Mouse (Mus musculus): ENCODE data around the gene Zbed5.
"Not testable (repeated sequence)": the region's sequence is repeated elsewhere in the genome, so short reads cannot be mapped to it uniquely, and the experiment has no call there.

Zbed5 gene

GRCm38 (mm10) chr5:129909147-129909546, 13.6 kb downstream of the Zbed5 start:
- DNase-seq = no peak

GRCm38 (mm10) chr5:129909591-129909990, 14.1 kb downstream of the Zbed5 start:
- DNase-seq = no peak

- DNase-seq = no peak
Measured at GRCm38 (mm10) chr5:129914024-129914423, 18.5 kb downstream of the Zbed5 start.

- not testable (repeated sequence) for DNase-seq
Measured at GRCm38 (mm10) chr5:129915491-129915890, 20.0 kb downstream of the Zbed5 start.

- no peak for DNase-seq
Measured at GRCm38 (mm10) chr5:129918065-129918651, 22.6 kb downstream of the Zbed5 start.

GRCm38 (mm10) chr5:129918752-129919151, 23.2 kb downstream of the Zbed5 start:
- DNase-seq = no peak

GRCm38 (mm10) chr5:129919320-129919719, 23.8 kb downstream of the Zbed5 start:
- DNase-seq = no peak

- no peak for DNase-seq
Measured at GRCm38 (mm10) chr5:129921972-129922371, 26.4 kb downstream of the Zbed5 start.

GRCm38 (mm10) chr5:129924820-129925452, 29.4 kb downstream of the Zbed5 start:
- DNase-seq = no peak

GRCm38 (mm10) chr5:129925933-129926332, 30.4 kb downstream of the Zbed5 start:
- DNase-seq = no peak

GRCm38 (mm10) chr5:129929924-129930855, 34.7 kb downstream of the Zbed5 start:
- no peak for DNase-seq

- no peak for DNase-seq
Measured at GRCm38 (mm10) chr5:129936941-129937340, 41.4 kb downstream of the Zbed5 start.

GRCm38 (mm10) chr5:129940281-129940680, 44.8 kb downstream of the Zbed5 start:
- peak; percentile 52 for DNase-seq

- peak; percentile 44 for DNase-seq
Measured at GRCm38 (mm10) chr5:129940736-129941494, 45.4 kb downstream of the Zbed5 start.

- DNase-seq = peak; percentile 99
Measured at GRCm38 (mm10) chr5:129941495-129942045, 46.0 kb downstream of the Zbed5 start, which contains the start of gene Vkorc1l1. Gene Vkorc1l1, plus strand, starts transcription at chr5:129941970.

GRCm38 (mm10) chr5:129942073-129942939, 46.8 kb downstream of the Zbed5 start:
- DNase-seq = peak; percentile 68

GRCm38 (mm10) chr5:129943402-129943801, 47.9 kb downstream of the Zbed5 start:
- DNase-seq = no peak

GRCm38 (mm10) chr5:129947528-129948033, 52.1 kb downstream of the Zbed5 start:
- no peak for DNase-seq

GRCm38 (mm10) chr5:129952143-129952542, 56.6 kb downstream of the Zbed5 start:
- no peak for DNase-seq

Measured in cerebellum, adult 9-10 months (tissue).